Mouse (Mus musculus) C3H10T1/2 (cell line): Measurements from ENCODE around the gene C1qtnf7. TPM values are rescaled to one million over a fixed set of nuclear protein-coding genes. Genes with fewer than 3 reads are reported as not detected.

Experiments
- polyA plus RNA-seq, 2 experiments: library from polyadenylated mRNA; unstranded; fragments of >200 nt; fragmentation: generic; extraction: Trizol; gene quantifications; one replicate each; pipeline ENCODE4 v1.2.1; 2012; ENCODE audit warnings: missing spikeins in 2 of 2

Gene C1qtnf7
- polyA plus RNA-seq: not detected

DNA sequence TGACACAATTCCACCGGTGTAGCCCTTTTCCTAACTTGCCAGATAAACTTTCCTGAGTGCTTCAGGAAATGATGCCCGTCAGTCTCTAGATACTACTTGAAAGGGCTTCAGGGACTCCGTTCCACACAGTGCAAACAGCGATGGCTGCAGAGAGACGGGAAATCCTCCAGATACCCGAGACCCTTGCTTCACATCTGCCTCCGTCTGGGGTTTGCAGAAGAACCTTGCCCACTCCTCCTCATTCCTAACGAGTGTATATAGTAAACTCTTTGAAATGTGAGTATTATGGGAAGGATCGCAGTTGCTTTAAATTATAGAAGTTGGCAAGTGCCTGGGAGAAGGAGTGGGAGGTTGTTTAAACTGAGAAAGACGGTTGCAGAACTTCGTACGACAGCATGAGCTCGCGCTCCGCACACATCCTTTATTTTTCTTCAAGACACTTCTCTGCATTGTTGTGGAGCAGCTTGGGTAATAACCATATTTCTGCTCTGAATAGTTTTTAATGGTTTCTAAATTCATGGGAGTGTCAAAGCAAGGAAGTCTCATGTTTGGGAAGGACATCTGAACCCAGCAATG lies at the start of gene C1qtnf7:
Gene C1qtnf7 (plus strand): TSS at position 138 of the 576 bp plus-strand sequence.

DNA sequence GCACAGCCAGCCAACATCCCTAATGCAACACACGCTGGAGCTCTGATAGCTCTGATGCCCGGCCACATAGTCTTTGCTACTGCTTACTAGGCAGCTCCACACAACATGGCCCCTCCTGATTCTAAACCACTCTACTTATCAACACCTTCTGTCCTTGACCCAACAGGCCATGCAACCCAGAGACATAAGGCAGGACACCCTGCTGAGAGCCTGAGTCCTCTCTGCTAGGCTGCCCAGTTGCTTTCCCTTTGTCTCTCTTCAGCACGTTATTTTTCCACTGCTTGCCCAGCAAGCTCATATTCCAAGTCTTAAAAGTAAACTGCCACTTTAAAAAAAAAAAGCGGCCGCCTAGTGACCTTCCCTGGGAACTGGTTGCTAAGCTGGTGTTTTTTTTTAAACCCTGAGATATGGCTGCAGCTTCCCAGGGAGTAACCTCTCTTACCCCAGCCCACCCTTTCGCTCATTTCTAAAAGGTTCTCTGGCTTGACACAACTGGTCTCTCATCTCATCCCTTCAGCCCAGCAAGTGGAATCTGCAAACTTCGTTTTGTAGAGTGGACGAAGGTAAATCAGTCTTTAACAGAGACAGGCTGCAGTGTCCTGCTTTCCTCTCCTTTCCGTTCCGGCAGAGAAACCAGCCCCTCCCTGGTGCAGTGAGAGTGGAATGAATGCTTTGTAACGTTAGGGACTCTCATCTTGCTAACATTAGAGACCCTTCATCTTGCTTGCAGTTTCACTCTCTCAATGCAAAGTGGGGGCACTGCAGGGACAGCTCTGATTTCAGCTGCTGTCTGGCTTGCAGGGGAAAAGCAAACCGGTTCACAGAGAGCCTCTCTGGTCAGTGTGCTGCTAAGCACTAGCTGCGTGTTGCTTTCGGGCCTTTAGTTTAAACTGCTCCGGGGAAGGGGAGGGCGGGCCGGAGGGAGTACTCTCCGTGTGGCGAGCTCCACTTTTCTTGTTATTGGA lies 146.9 kb downstream of the C1qtnf7 start, which contains the start of gene Cc2d2a:
Gene Cc2d2a (plus strand): TSS at position 350 of the 965 bp plus-strand sequence.

Other genes starting within 250 kb of the C1qtnf7 start
- 1 to 10 TPM in 1 of 2 experiments, under 1 TPM in 1; 0.40 to 6.4 TPM for gene Cc2d2a, start 146.8 kb downstream of the C1qtnf7 start, polyA plus RNA-seq